ENCODE assay signal across 18 mouse cellular contexts in genomic region chr19:47230082-47230481, GRCm38 (mm10). TPM values are rescaled to one million over a fixed set of nuclear protein-coding genes. Genes with fewer than 3 reads are reported as not detected.
A peak's percentile ranks its signal among the peaks of the same experiment; 100 is the strongest.
DNase-seq lines count a peak whose midpoint lies in the region; TF ChIP-seq lines count a peak whose summit lies in the region.
"Had no signal": no experiment of that assay in that cellular context is flagged by ENCODE, and none has a peak within 500 bp of the region (broad histone marks: within the 10 kb centered on the region; RNA-seq: fewer than 3 reads in every experiment).

No protein-coding gene starts in this region.

- no peak for TF ChIP-seq CTCF in cerebellum, adult 2 months (IDR thresholded peaks at IDR 0.05; ENCODE audit: borderline replicate concordance, insufficient read depth, low read depth, low read length)

- DNase-seq in cerebellum, adult 2 months, result peak in 1 of 2 experiments; percentile 44
- DNase-seq in cerebellum, adult 8-10 months, result no peak
- DNase-seq in adipocyte (ENCODE audit: low spot score), result peak; percentile 26
- DNase-seq in gastrocnemius, postnatal 10 days, result peak; percentile 34
- peak; percentile 94 for DNase-seq in skeletal muscle tissue, adult 2 months (ENCODE audit: low read depth, low spot score)
- no peak for DNase-seq in right cerebral cortex, postnatal 25 days
- DNase-seq in right cerebral cortex, postnatal 36 days (ENCODE audit: low spot score in 2 of 2), result no peak
- DNase-seq: adrenal gland, postnatal 36 days; heart, adult 11 months; heart, postnatal 14 days; kidney, adult 18-20 months had no signal

- H3K27ac ChIP-seq in cerebellum, adult 2 months (ENCODE audit: insufficient read depth, low read length), result peak overlapping the region; percentile 89
- H3K27ac ChIP-seq: embryonic facial prominence, embryonic 13.5 days; forebrain, embryonic 12.5 days; heart, embryonic 15.5 days; hindbrain, embryonic 13.5 days; hindbrain, postnatal 0 days had no signal

- no peak for TF ChIP-seq POLR2A in cerebellum, adult 2 months (IDR thresholded peaks at IDR 0.05; ENCODE audit: borderline replicate concordance, insufficient read depth, low read length)

- H3K4me1 ChIP-seq in cerebellum, adult 2 months (ENCODE audit: control insufficient read depth, insufficient read depth, low read length), result peaks cover 81% of the 10 kb centered on the region

- H3K4me3 ChIP-seq in cerebellum, adult 2 months (replicated peaks; ENCODE audit: insufficient read depth, low read depth, low read length), result peak overlapping the region; percentile 9
- H3K4me3 ChIP-seq: embryonic facial prominence, embryonic 13.5 days; forebrain, embryonic 12.5 days; heart, embryonic 15.5 days; hindbrain, embryonic 13.5 days had no signal

- 49% methylated on average over 7 of the region's 7 CpGs for WGBS in cerebellum, adult 2 months

- no peaks in the 10 kb centered on the region for H3K27me3 ChIP-seq in cerebellum, adult 2 months (ENCODE audit: control insufficient read depth, insufficient read depth, low read length)
- H3K27me3 ChIP-seq: CH12.LX; embryonic facial prominence, embryonic 13.5 days; forebrain, embryonic 12.5 days; heart, embryonic 15.5 days had no signal

RNA-seq across cellular contexts. Expression of gene Neurl1a, which starts 51.5 kb away (rescaled TPM):
- polyA plus RNA-seq in cerebellum, adult 2 months (2012; rRNA removed), result 77.8 and 91.5 TPM in 2 replicates
- total RNA-seq in gastrocnemius, postnatal 10 days (2021), result 10 to 100 TPM; 49.9 to 64.5 TPM
- total RNA-seq: hematopoietic stem cell, adult 5-6 weeks had no signal

Comparison
In these comparisons a context has a peak if more than half of its experiments do, and no peak if none do; other contexts are left out.
1. DNase-seq: peak in adipocyte (single experiment), gastrocnemius, postnatal 10 days (single experiment) and skeletal muscle tissue, adult 2 months (single experiment); none in cerebellum, adult 8-10 months (single experiment), right cerebral cortex, postnatal 25 days (single experiment) and right cerebral cortex, postnatal 36 days (0 of 2).